Mouse (Mus musculus): Measurements from ENCODE around the gene Hoxd8. TPM values are rescaled to one million over a fixed set of nuclear protein-coding genes. Genes with fewer than 3 reads are reported as not detected.

The Hoxd8 gene
- polyA plus RNA-seq, 1 experiment from 2014 or later, result 0.10 TPM

DNA sequence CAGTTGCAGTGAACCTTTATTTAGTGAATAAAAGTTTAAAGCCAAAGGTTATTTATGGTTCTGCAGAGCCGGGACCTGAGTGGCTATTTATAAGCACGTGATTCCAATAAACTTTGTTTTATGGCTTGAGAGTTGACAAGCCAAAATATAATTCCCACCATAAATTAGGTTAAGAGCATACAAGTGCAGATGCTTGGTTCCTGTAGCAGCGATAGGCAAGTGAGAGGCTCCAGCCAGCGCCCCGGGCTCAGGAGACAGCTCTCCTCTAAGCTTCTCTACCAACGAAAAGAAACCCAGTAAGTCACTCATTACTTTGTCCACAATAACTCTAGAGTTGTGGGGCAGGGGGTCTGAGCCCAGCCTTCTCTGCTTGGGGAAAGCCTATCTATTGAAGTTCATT lies 17.5 kb downstream of the Hoxd8 start:
- Histone ChIP-seq H3K4me2 (replicated peaks) (no peak overlapping the region), H3K4me3 (no peak overlapping the region), H3K4me1 (no peaks in the 10 kb centered on the region), H3K36me3 (no peaks in the 10 kb centered on the region), H3K9ac (replicated peaks) (no peak overlapping the region), H3K9me3 (no peaks in the 10 kb centered on the region), H3K27ac (replicated peaks) (no peak overlapping the region), H3K27me3 (peaks cover 99% of the 10 kb centered on the region)
- ATAC-seq (replicated peaks), result no peak
- 7% methylated on average over 6 of the region's 6 CpGs for WGBS

DNA sequence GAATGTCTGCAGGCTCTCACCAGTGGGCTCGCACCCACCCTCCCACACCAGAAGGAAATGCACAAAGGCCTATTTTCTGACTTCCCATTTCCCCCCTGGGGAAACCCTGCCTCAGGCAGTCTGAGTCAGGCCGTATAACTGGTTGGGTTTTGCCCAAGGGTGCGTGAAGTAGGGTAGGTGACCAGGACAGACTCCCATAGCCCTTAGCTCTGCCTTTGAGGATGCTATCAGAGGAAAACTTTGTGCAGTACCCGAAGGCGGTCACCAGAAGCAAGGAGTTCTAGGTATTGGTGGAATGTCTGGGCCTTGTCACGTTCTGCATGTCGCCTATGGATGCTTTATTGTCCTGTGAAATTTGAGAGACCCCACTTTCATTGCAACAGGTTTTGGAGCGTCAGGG lies 18.5 kb downstream of the Hoxd8 start:
- 2% methylated on average over 8 of the region's 8 CpGs for WGBS
- ATAC-seq (replicated peaks), result no peak
- Histone ChIP-seq H3K36me3 (no peaks in the 10 kb centered on the region), H3K4me1 (no peaks in the 10 kb centered on the region), H3K9me3 (no peaks in the 10 kb centered on the region), H3K27ac (replicated peaks) (no peak overlapping the region), H3K27me3 (peaks cover 99% of the 10 kb centered on the region), H3K4me2 (replicated peaks) (no peak overlapping the region), H3K9ac (replicated peaks) (no peak overlapping the region), H3K4me3 (no peak overlapping the region)

DNA sequence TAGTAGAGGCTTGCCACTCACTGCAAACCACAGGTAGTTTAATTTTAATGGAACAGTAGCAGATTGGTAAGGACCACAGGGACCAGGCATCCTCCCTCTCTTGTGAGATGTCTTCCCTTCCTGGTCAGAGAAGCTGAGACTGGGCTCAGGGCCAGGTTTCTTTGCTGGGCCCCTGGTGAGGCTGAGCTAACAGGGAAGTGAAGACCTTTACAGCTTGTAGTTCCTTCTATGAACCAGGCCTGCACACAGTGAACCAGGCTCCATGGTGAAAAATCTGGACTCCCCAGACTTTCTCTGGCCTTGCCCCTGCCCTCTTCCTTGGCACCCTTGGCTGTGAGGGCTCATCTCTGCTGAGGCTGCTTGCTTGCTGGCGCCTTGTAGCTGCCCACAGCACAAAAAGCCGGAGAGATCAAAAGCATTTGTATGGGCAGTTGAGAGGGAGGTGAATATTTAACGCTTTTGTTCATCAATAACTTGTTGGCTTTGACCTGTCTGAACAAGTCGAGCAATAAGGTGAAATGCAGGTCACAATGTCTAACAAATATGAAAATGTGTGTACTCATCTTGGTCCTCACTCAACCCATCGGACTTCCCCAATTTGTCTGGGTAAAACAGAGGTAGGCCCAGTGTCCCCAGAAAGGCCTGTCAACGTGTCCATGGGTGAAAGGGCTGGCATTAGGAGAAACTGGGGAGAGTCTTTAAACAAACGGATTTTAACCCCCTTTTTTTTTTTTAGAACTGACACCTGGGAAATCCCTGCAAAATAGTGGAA lies 20.0 kb downstream of the Hoxd8 start:
- Histone ChIP-seq H3K27me3 (peaks cover 100% of the 10 kb centered on the region), H3K9me3 (no peaks in the 10 kb centered on the region), H3K9ac (replicated peaks) (no peak overlapping the region), H3K4me2 (replicated peaks) (no peak overlapping the region), H3K27ac (replicated peaks) (no peak overlapping the region), H3K4me3 (no peak overlapping the region), H3K4me1 (no peaks in the 10 kb centered on the region), H3K36me3 (no peaks in the 10 kb centered on the region)
- no peak for ATAC-seq (replicated peaks)
- WGBS, result 2% methylated on average over 7 of the region's 7 CpGs

DNA sequence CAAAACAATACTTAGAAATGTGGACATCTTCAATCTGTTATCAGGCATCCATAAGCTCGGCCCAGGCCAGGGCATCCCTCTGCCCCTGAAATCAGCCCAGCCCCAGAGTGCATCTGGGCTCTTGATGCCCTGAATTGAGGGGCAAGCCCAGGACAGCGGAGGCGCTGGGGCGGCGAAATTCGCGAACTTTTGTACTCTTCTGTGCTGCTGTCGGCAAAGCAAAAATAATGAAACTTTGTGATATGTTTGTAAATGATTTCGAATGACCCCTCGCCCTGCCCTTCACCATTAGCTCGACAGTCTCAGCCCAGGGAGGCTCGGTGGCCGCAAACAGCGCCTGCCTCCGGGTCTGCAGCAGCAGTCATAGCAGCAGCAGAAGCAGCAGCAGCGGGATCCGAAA lies 20.8 kb downstream of the Hoxd8 start:
- WGBS, result 2% methylated on average over 17 of the region's 17 CpGs

DNA sequence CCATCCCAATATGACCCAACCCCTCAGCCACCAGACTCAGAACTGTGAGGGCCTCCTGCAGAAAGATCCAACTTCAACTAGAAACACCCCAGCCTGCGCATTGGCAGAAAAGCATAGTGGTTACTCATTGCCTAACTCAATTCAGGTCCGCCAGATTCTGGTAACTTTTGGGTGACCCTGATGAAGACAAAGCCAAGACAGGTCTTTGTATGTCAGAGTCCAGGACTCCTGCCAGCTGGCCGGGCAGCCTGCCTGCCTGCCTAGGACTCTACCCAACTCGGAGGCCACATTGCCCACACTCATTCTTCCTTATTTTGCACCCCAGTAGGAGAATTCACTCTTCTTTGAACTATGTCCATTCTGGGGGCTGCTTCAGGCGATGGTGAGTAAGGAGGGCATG lies 22.1 kb downstream of the Hoxd8 start, which contains the start of gene Gm28230:
Gene Gm28230 (plus strand): TSS at position 178 of the 400 bp plus-strand sequence.
- no peak for ATAC-seq (replicated peaks)
- Histone ChIP-seq H3K4me2 (replicated peaks) (no peak within 1 kb of the TSS), H3K27me3 (peaks cover 98% of the 10 kb centered on the region), H3K36me3 (no peaks in the 10 kb centered on the region), H3K9me3 (no peaks in the 10 kb centered on the region), H3K27ac (replicated peaks) (no peak within 1 kb of the TSS), H3K9ac (replicated peaks) (no peak within 1 kb of the TSS), H3K4me3 (no peak within 1 kb of the TSS), H3K4me1 (no peaks in the 10 kb centered on the region)
- 4% methylated on average over 5 of the region's 5 CpGs for WGBS

More for the DNA sequence above, 20.8 kb downstream of the Hoxd8 start:
- Histone ChIP-seq H3K27ac (replicated peaks) (no peak overlapping the region), H3K4me1 (no peaks in the 10 kb centered on the region), H3K36me3 (no peaks in the 10 kb centered on the region), H3K9ac (replicated peaks) (no peak overlapping the region), H3K9me3 (no peaks in the 10 kb centered on the region), H3K4me2 (replicated peaks) (no peak overlapping the region), H3K27me3 (peaks cover 98% of the 10 kb centered on the region), H3K4me3 (no peak overlapping the region)
- no peak for ATAC-seq (replicated peaks)

DNA sequence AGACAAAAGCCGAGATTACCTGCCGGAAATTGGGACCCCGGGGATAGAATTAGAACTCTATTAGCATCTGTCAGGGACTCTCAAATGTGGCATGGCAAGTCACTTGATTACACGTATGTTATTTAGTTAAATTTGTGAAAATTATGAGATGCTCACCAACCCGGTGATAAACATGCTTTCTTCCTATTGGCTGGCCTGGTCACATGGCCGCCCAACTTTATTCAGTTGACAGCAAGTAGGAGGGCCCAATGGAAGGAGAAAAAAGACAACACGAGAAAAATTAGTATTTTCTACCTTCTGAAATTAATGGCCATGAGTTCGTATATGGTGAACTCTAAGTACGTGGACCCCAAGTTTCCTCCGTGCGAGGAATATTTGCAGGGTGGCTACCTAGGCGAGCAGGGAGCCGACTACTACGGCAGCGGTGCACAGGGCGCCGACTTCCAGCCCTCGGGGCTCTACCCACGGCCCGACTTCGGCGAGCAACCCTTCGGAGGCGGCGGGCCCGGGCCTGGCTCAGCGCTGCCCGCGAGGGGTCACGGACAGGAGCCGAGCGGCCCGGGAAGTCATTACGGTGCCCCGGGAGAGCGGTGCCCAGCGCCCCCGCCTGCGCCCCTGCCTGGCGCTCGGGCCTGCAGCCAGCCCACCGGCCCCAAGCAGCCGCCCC lies 22.7 kb downstream of the Hoxd8 start:
- H3K4me3 ChIP-seq, result no peak overlapping the region
- H3K9ac ChIP-seq (replicated peaks), result no peak overlapping the region
- no peaks in the 10 kb centered on the region for H3K4me1 ChIP-seq
- H3K27ac ChIP-seq (replicated peaks), result no peak overlapping the region
- H3K36me3 ChIP-seq, result no peaks in the 10 kb centered on the region
- under 1% methylated on average over 43 of the region's 43 CpGs for WGBS
- no peaks in the 10 kb centered on the region for H3K9me3 ChIP-seq
- ATAC-seq (replicated peaks), result no peak
- H3K4me2 ChIP-seq (replicated peaks), result no peak overlapping the region
- peaks cover 98% of the 10 kb centered on the region for H3K27me3 ChIP-seq

DNA sequence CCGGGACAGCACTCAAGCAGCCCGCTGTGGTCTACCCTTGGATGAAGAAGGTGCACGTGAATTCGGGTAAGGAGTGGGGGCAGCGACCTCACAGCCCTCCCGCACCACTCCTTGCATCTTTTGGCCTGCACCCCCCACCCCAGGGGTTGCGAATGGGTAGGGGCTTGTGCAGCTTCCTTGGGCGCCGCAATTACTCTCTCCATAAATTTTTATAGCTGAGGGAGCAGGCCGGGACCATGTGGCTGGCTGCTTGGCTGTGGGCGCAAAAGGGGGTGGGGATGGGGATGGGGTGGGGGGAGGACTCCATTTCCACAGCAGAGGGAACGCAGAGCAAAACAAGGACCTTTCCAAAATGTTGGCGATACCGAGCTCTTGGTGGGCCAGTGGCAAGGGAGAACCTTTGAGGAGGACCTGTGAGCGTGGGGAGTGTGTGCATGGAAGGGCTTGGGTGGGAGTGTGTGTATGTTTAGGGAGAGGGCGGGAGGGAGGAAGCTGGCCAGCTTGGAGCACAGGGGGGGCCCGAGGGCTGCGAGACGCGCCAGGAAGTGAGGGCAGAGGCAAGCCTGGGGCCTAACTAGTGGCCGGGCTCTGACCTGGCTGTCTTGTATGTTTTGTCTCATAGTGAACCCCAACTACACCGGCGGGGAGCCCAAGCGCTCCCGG lies 23.4 kb downstream of the Hoxd8 start:
- Histone ChIP-seq H3K4me2 (replicated peaks) (no peak overlapping the region), H3K4me3 (no peak overlapping the region), H3K27ac (replicated peaks) (no peak overlapping the region), H3K27me3 (peaks cover 97% of the 10 kb centered on the region), H3K9me3 (no peaks in the 10 kb centered on the region), H3K4me1 (peaks cover 2% of the 10 kb centered on the region; the same call in 1 of the 2 replicates), H3K9ac (replicated peaks) (no peak overlapping the region), H3K36me3 (no peaks in the 10 kb centered on the region)
- WGBS, result 2% methylated on average over 25 of the region's 25 CpGs
- no peak for ATAC-seq (replicated peaks)

DNA sequence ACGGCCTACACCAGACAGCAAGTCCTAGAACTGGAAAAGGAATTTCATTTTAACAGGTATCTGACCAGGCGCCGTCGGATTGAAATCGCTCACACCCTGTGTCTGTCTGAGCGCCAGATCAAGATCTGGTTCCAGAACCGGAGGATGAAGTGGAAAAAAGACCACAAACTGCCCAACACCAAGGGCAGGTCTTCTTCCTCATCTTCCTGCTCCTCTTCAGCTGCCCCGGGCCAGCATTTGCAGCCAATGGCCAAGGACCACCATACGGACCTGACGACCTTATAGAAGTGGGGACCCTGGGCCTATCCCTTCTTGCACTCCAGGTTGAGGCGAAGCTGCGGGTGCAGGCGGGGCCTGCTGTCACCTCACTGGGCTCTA lies 23.9 kb downstream of the Hoxd8 start:
- no peak overlapping the region for H3K9ac ChIP-seq (replicated peaks)
- no peak for ATAC-seq (replicated peaks)
- no peaks in the 10 kb centered on the region for H3K36me3 ChIP-seq
- peaks cover 4% of the 10 kb centered on the region; the same call in 1 of the 2 replicates for H3K4me1 ChIP-seq
- WGBS, result 2% methylated on average over 13 of the region's 13 CpGs
- no peak overlapping the region for H3K4me2 ChIP-seq (replicated peaks)
- H3K9me3 ChIP-seq, result no peaks in the 10 kb centered on the region
- no peak overlapping the region for H3K27ac ChIP-seq (replicated peaks)
- H3K27me3 ChIP-seq, result peaks cover 97% of the 10 kb centered on the region
- no peak overlapping the region for H3K4me3 ChIP-seq

DNA sequence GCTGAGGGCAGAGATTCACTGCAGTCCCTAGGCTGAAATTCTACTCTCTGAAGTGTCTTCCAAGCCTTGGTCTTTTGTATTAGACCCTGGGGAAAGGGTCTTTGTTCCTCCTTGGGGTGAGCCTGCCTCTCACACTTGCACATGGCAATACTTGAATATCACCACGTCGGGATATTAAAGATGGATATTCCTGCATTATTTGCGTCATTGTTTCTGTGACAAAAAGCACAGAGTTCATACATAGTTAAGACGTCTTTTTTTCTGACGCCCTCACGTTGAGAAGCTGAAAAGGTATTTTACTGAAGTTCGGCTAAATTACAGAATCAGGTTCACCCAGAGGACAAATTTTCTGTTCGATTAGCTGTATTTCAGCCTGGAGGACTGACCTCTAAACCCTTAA lies 25.9 kb downstream of the Hoxd8 start:
- Histone ChIP-seq H3K9ac (replicated peaks) (no peak overlapping the region), H3K4me1 (peaks cover 4% of the 10 kb centered on the region; the same call in 1 of the 2 replicates), H3K36me3 (no peaks in the 10 kb centered on the region), H3K4me3 (no peak overlapping the region), H3K27me3 (peaks cover 97% of the 10 kb centered on the region), H3K4me2 (replicated peaks) (no peak overlapping the region), H3K27ac (replicated peaks) (no peak overlapping the region), H3K9me3 (no peaks in the 10 kb centered on the region)
- 2% methylated on average over 8 of the region's 8 CpGs for WGBS
- no peak for ATAC-seq (replicated peaks)

DNA sequence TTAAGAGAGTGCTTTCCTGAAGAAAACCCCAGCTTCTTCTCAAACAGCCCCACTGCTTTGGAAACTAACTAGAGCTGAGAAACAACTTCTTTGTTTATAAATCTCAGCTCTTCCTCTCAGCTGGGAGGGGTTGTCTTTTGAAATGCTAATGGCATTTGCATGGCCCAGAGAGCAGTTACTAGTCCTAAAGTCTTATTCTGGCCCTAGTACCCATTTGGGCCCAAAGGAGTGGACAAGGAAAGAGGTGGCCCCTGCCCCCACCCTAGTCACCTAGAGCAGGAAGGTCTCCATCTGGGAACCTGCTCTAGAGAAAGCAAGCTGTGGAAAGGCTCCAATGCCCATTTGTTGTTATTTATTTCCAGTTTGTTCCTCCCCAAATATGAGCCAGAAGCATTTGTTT lies 26.6 kb downstream of the Hoxd8 start:
- Histone ChIP-seq H3K27me3 (peaks cover 97% of the 10 kb centered on the region), H3K4me2 (replicated peaks) (no peak overlapping the region), H3K4me1 (peaks cover 5% of the 10 kb centered on the region), H3K27ac (replicated peaks) (no peak overlapping the region), H3K9me3 (no peaks in the 10 kb centered on the region), H3K36me3 (no peaks in the 10 kb centered on the region), H3K4me3 (no peak overlapping the region), H3K9ac (replicated peaks) (no peak overlapping the region)
- no peak for ATAC-seq (replicated peaks)

DNA sequence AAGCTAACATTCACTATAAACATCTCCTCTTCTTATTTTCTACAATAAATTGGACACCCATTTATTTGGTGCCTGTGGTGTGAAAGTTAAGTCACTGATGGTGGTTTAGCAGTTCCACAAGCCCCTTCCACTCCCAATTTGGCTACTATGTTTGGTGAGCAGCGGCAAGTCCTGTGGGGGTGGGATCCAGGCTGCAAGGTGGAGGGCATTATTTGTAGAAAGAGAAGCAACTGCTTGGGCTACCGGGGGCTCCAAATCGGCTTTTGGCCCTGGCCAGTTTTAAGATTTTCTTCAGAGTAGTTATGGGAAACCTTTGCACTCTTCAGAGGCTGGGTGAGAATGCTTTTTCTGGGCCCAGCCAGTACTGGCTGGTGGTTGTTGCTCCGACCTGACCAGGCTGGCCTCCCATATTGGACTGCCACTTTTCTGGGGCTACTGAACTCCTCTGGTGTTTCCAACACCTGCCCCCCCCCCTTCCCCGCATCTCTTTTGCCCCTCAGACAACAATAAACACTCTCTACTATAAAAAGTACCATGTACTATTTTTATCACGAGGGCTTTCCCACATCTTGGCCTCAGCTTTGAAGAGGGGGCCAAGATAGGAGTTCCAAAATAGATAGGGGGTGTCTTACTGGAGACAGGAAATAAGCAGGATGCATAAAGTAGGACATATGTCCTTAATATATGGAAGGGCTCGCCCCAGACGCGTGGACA lies 27.5 kb downstream of the Hoxd8 start:
- H3K9me3 ChIP-seq, result no peaks in the 10 kb centered on the region
- 3% methylated on average over 9 of the region's 9 CpGs for WGBS
- H3K36me3 ChIP-seq, result no peaks in the 10 kb centered on the region
- no peak for ATAC-seq (replicated peaks)
- no peak overlapping the region for H3K4me3 ChIP-seq
- no peak overlapping the region for H3K9ac ChIP-seq (replicated peaks)
- no peak overlapping the region for H3K4me2 ChIP-seq (replicated peaks)
- H3K4me1 ChIP-seq, result peaks cover 7% of the 10 kb centered on the region
- no peak overlapping the region for H3K27ac ChIP-seq (replicated peaks)
- H3K27me3 ChIP-seq, result peaks cover 97% of the 10 kb centered on the region

All from forebrain, embryonic 15.5 days (tissue).